Mouse (Mus musculus) spleen, adult 2 months (tissue): ENCODE data around the gene Anxa4.

Source experiments
- CTCF ChIP-seq: fragments of 200-500 bp; IDR thresholded peaks from 2 replicates; pipeline ENCODE4 v1.5.1; 2011; ENCODE audit warnings: mild to moderate bottlenecking, inconsistent platforms; ENCODE audit not compliant: insufficient read depth, insufficient read length, insufficient replicate concordance; ENCODE audit errors: extremely low read depth
- POLR2A ChIP-seq: fragments of 200-500 bp; IDR thresholded peaks from 2 replicates; pipeline ENCODE4 v1.6.1; 2011; ENCODE audit warnings: low read depth, low read length, inconsistent platforms

DNA sequence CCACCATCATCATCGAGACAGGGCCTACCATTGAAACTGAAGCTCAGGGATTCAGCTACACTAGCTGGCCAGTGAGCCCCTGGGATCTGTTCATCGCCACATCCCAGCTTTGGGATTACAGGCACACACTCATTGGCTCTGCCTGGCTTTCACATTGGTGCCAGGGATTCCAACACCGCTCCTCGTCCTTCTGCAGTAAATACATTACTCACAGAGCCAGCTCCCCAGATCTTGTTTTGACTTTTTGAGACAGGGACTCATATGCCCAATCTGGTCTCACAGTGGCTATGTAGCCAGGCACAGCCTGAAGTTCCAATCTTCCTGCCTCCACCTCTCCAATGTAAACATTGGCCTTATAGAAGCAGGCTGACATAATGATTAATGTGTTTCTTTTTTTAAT is 57.1 kb downstream of the Anxa4 start:
- TF ChIP-seq CTCF (no peak), POLR2A (no peak)
